Mouse (Mus musculus) stomach, postnatal 0 days (tissue): ENCODE measurements around the gene Ube2q1. TPM values are rescaled to one million over a fixed set of nuclear protein-coding genes. Genes with fewer than 3 reads are reported as not detected.

Experiments used
- ATAC-seq: fragments of 200-750 bp; cut with Nextera tagmentation; 2 replicates; pipeline ENCODE4 v1.8.0; 2017; ENCODE audit not compliant: low FRiP score, low TSS enrichment
- DNase-seq: peaks from one replicate; pipeline ENCODE4 v3.0.0-alpha.2; 2016; ENCODE audit warnings: low spot score
- H3K27ac ChIP-seq: fragments of 300-500 bp; sonication (generic); replicated peaks from 2 replicates; pipeline ENCODE4 v1.5.1; 2014; ENCODE audit warnings: mild to moderate bottlenecking, control low read depth
- H3K27me3 ChIP-seq: fragments of 300-500 bp; sonication (generic); 2 replicates; pipeline ENCODE4 v1.6.1; 2014; ENCODE audit warnings: low read length; ENCODE audit not compliant: control insufficient read depth, insufficient read depth
- H3K36me3 ChIP-seq: fragments of 300-500 bp; sonication (generic); 2 replicates; pipeline ENCODE4 v1.6.1; 2014; ENCODE audit warnings: low read length, mixed read lengths; ENCODE audit not compliant: control insufficient read depth, insufficient read depth
- H3K4me1 ChIP-seq: fragments of 300-500 bp; sonication (generic); replicated peaks from 2 replicates; pipeline ENCODE4 v1.6.1; 2014; ENCODE audit warnings: antibody characterized with exemption; ENCODE audit not compliant: control insufficient read depth, insufficient read depth
- H3K4me2 ChIP-seq: fragments of 300-500 bp; sonication (generic); replicated peaks from 2 replicates; pipeline ENCODE4 v1.6.1; 2014; ENCODE audit warnings: low read depth, mild to moderate bottlenecking, control low read depth, moderate library complexity
- H3K4me3 ChIP-seq: fragments of 300-500 bp; sonication (generic); 2 replicates; pipeline ENCODE4 v1.5.1; 2014; ENCODE audit warnings: low read depth, low read length, control low read depth
- H3K9ac ChIP-seq: fragments of 300-500 bp; sonication (generic); 2 replicates; pipeline ENCODE4 v1.6.1; 2014; ENCODE audit warnings: mild to moderate bottlenecking, low read length, control low read depth, mixed read lengths
- H3K9me3 ChIP-seq: fragments of 300-500 bp; sonication (generic); 2 replicates; pipeline ENCODE4 v1.6.1; 2016; ENCODE audit warnings: low read length; ENCODE audit not compliant: control insufficient read depth
- CTCF ChIP-seq: IDR thresholded peaks from 2 replicates; pipeline ENCODE4 v1.5.1; 2016; ENCODE audit warnings: antibody characterized with exemption, low read depth, mild to moderate bottlenecking, moderate library complexity
- EP300 ChIP-seq: optimal IDR thresholded peaks from 2 replicates; pipeline ENCODE3; 2016; ENCODE audit warnings: antibody characterized with exemption
- WGBS: fragments of 180-500 bp; shearing (Covaris S2); extraction: QIAGEN DNeasy Blood & Tissue Kit; methylation state at CpG from one replicate; pipeline ENCODE4 v1.1.7; 2014; 5-methylcytosine and 5-hydroxymethylcytosine counted together
- polyA plus RNA-seq: library from polyadenylated mRNA; unstranded; fragments of >200 nt; fragmentation: Nextera tagmentation; extraction: Ambion mirVana; gene quantifications from 2 replicates; pipeline ENCODE4 v1.2.1, GENCODE M21; 2015

The Ube2q1 gene
- polyA plus RNA-seq, 1 experiment from 2014 or later = 6.5 TPM

DNA sequence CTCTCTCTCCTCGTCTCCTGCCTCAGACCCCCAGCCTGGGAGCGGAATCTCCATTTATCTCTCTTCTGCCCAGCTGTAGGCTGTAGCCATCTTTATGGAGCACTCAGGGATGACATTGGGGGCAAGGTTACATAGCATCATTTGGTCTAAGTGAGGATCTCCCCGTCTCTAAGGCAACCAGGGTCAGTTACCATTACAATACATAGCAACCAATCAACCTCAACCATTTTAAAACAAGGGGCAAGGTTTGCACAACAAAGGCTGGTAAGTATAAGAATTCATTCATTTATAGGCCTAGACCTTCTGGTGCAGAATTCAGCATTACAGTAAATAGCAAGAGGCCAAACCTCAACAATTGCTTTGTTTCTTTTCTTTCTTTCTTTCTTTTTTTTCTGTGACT lies 52.9 kb downstream of the Ube2q1 start:
- ATAC-seq (no peak), DNase-seq (no peak)
- Histone ChIP-seq H3K9ac (no peak overlapping the region), H3K36me3 (no peaks in the 10 kb centered on the region), H3K4me3 (no peak overlapping the region), H3K9me3 (no peaks in the 10 kb centered on the region), H3K27me3 (0 out of 2 replicates have a peak, but pooled peaks cover 4% of the 10 kb centered on the region), H3K4me2 (no peak overlapping the region), H3K27ac (no peak overlapping the region), H3K4me1 (no peaks in the 10 kb centered on the region)
- 63% methylated on average over 3 of the region's 3 CpGs for WGBS
- TF ChIP-seq CTCF = no peak
- no peak for TF ChIP-seq EP300

DNA sequence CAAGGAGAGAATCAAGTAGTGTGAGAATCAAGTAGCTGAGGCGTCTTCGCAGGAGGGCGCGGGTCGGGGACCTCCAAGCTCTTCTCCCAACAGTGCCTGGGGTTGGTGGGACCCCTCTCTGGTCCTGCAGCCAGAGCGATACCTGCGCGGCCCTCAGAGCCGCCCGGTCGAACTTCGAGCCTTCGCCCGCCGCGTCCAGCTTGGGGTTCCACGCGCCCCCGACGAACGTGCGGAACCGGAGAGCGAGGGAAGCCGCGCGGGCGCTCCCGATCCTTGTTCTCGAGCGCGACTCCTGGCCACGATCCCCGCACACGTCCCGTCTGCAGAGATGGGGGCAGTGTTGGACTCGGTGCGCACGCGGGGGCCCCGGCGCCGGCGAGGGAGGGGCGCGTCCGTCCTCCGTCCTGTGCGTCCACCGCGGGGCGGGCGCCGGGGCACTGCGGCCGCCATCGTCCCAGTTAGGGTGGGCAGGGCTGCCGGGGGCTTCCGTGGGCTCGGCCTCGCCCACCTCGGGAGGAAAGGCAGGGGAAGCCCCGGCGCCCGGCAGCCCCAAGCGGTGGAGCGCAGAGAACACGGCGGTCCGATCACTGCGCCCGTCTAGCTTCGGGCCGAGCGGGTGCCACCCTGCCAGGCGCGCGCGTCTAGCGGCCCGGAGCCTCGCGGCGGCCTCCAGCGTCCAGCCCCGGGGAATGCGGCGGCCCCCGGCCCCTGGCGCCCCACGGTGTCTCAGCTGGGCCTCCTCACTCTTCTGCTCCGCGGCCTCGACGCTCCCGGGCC lies 57.6 kb downstream of the Ube2q1 start, which contains the start of gene She:
She (plus strand) TSS at position 556 of the 777 bp plus-strand sequence.
- Histone ChIP-seq H3K4me3 (peak within 1 kb of the TSS; percentile 53), H3K9ac (peak within 1 kb of the TSS; percentile 69), H3K36me3 (no peaks in the 10 kb centered on the region), H3K4me2 (peak within 1 kb of the TSS; percentile 69), H3K27me3 (0 out of 2 replicates have a peak, but pooled peaks cover 4% of the 10 kb centered on the region), H3K27ac (peak within 1 kb of the TSS; percentile 61; the same call in 1 of the 2 replicates), H3K9me3 (no peaks in the 10 kb centered on the region), H3K4me1 (no peaks in the 10 kb centered on the region)
- 2% methylated on average over 93 of the region's 96 CpGs for WGBS
- DNase-seq = peak; percentile 29
- TF ChIP-seq CTCF (no peak), EP300 (no peak)
- ATAC-seq = peak; percentile 36; the same call in 1 of the 2 replicates

Other genes with a start within 250 kb of the Ube2q1 start
- gene Adar, start 58.6 kb upstream of the Ube2q1 start, polyA plus RNA-seq = 8.5 and 8.8 TPM in 2 replicates
- gene Chrnb2, start 9.0 kb upstream of the Ube2q1 start, polyA plus RNA-seq = 0.68 and 0.81 TPM in 2 replicates
- gene She, start 57.8 kb downstream of the Ube2q1 start, polyA plus RNA-seq = 1.4 and 1.5 TPM in 2 replicates
- 4.3 and 4.5 TPM in 2 replicates for gene Il6ra, start 139.6 kb downstream of the Ube2q1 start, polyA plus RNA-seq
- gene Atp8b2, start 189.9 kb downstream of the Ube2q1 start, polyA plus RNA-seq = 4.2 and 5.0 TPM in 2 replicates
- gene Hax1, start 225.2 kb downstream of the Ube2q1 start, polyA plus RNA-seq = 73.6 and 77.7 TPM in 2 replicates